Mouse (Mus musculus): ENCODE measurements around the gene Zfp456. TPM values are rescaled to one million over a fixed set of nuclear protein-coding genes. Genes with fewer than 3 reads are reported as not detected.

The Zfp456 gene
- polyA plus RNA-seq (2017; shearing (Covaris generic)) = 4.8 TPM

GRCm38 (mm10) chr13:67375050-67375911 is at the start of gene Zfp456, which contains the start of gene Gm28041:
Gene Zfp456 (minus strand): TSS chr13:67375810.
Gene Gm28041 (minus strand): TSS chr13:67375733.

GRCm38 (mm10) chr13:67421207-67421857 is 45.7 kb upstream of the Zfp456 start, which contains the start of gene Zfp459:
Gene Zfp459 (minus strand): TSS chr13:67421418.

GRCm38 (mm10) chr13:67399183-67399903 is 23.7 kb upstream of the Zfp456 start, which contains the start of gene Zfp429:
Gene Zfp429 (minus strand): TSS chr13:67399819.

GRCm38 (mm10) chr13:67360131-67360744 is 15.4 kb downstream of the Zfp456 start, which contains the start of the genes Gm28044 and Zfp953:
Gene Gm28044 (minus strand): TSS chr13:67360536.
Gene Zfp953 (minus strand): TSS chr13:67360605.

GRCm38 (mm10) chr13:67332019-67332724 is 43.4 kb downstream of the Zfp456 start, which contains the start of gene Zfp595:
Gene Zfp595 (minus strand): TSS chr13:67332570.

Other genes with a start within 250 kb of the Zfp456 start
- gene Rsl1, start 202.6 kb downstream of the Zfp456 start, polyA plus RNA-seq (2017; shearing (Covaris generic)) = 9.1 TPM
- gene Zfp455, start 181.3 kb downstream of the Zfp456 start, polyA plus RNA-seq (2017; shearing (Covaris generic)) = 1.3 TPM
- gene Zfp458, start 97.3 kb downstream of the Zfp456 start, polyA plus RNA-seq (2017; shearing (Covaris generic)) = 0.94 TPM
- gene Zfp457, start 69.3 kb downstream of the Zfp456 start, polyA plus RNA-seq (2017; shearing (Covaris generic)) = not detected
- gene Zfp595, start 43.2 kb downstream of the Zfp456 start, polyA plus RNA-seq (2017; shearing (Covaris generic)) = 4.7 TPM
- gene Gm28044, start 15.3 kb downstream of the Zfp456 start, polyA plus RNA-seq (2017; shearing (Covaris generic)) = 2.0 TPM
- gene Zfp953, start 15.2 kb downstream of the Zfp456 start, polyA plus RNA-seq (2017; shearing (Covaris generic)) = 1.6 TPM
- 0.96 TPM for gene Gm28041, start 77 bp downstream of the Zfp456 start, polyA plus RNA-seq (2017; shearing (Covaris generic))
- 16.2 TPM for gene Zfp429, start 24.0 kb upstream of the Zfp456 start, polyA plus RNA-seq (2017; shearing (Covaris generic))
- gene Zfp459, start 45.6 kb upstream of the Zfp456 start, polyA plus RNA-seq (2017; shearing (Covaris generic)) = 1.8 TPM
- gene Zfp874a, start 75.8 kb upstream of the Zfp456 start, polyA plus RNA-seq (2017; shearing (Covaris generic)) = 31.3 TPM
- 16.6 TPM for gene Zfp874b, start 108.4 kb upstream of the Zfp456 start, polyA plus RNA-seq (2017; shearing (Covaris generic))
- gene Zfp58, start 124.7 kb upstream of the Zfp456 start, polyA plus RNA-seq (2017; shearing (Covaris generic)) = 12.5 TPM
- not detected for gene Gm26965, start 150.3 kb upstream of the Zfp456 start, polyA plus RNA-seq (2017; shearing (Covaris generic))
- 31.4 TPM for gene Zfp87, start 150.4 kb upstream of the Zfp456 start, polyA plus RNA-seq (2017; shearing (Covaris generic))
- 12.4 TPM for gene Zfp748, start 178.0 kb upstream of the Zfp456 start, polyA plus RNA-seq (2017; shearing (Covaris generic))
- gene Zfp729b, start 233.9 kb upstream of the Zfp456 start, polyA plus RNA-seq (2017; shearing (Covaris generic)) = 4.4 TPM